Mouse (Mus musculus) brain, adult 2 months (tissue): ENCODE measurements around the gene Tacc2.
"Not testable (repeated sequence)": the region's sequence is repeated elsewhere in the genome, so short reads cannot be mapped to it uniquely, and the experiment has no call there.

Source experiments
- DNase-seq: peaks from one replicate; pipeline ENCODE4 v3.0.0; 2011; ENCODE audit warnings: low read depth, low spot score

Gene Tacc2

DNA sequence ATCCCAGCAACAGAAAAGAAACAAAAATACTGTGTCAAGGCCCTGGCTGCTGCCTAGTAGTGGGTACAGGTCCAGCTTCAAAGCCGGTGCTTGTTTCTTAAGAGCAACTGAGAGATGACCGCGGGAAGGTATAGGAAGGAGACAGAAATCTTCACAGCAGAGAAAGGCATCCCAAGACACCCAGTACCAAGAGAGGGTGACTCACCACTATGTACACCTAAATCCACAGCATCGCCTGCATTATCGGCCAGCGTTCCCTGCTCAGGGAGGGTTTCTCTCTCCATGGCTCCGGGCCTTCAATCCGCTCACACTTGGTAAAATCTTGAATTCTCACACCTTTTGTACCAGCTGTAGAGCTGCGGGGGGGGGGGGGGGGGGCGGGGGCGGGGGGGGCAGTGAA, 4.4 kb upstream of the Tacc2 start, which contains the start of gene Nsmce4a:
Gene Nsmce4a (minus strand): TSS at position 298 of the 400 bp plus-strand sequence.
- DNase-seq, result no peak

DNA sequence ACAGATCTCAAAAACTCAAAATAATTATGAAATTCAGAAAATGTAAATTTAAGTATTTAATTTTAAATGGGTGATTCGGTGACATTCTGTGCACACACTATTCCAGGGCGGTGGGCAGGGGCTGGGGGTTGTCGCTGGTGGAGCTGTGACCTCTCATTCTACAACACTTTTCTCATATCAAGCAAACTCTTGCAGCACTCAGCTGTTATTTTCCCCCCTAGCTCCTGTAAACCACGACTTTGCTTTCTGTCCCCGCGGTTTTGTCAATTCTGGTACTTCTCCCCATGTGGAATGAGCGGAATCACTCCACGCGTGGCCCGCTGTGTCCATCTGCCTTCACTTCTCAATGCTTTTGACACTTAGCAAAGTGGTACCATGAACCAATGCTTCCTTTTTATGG, 3.5 kb upstream of the Tacc2 start:
- DNase-seq, result no peak

DNA sequence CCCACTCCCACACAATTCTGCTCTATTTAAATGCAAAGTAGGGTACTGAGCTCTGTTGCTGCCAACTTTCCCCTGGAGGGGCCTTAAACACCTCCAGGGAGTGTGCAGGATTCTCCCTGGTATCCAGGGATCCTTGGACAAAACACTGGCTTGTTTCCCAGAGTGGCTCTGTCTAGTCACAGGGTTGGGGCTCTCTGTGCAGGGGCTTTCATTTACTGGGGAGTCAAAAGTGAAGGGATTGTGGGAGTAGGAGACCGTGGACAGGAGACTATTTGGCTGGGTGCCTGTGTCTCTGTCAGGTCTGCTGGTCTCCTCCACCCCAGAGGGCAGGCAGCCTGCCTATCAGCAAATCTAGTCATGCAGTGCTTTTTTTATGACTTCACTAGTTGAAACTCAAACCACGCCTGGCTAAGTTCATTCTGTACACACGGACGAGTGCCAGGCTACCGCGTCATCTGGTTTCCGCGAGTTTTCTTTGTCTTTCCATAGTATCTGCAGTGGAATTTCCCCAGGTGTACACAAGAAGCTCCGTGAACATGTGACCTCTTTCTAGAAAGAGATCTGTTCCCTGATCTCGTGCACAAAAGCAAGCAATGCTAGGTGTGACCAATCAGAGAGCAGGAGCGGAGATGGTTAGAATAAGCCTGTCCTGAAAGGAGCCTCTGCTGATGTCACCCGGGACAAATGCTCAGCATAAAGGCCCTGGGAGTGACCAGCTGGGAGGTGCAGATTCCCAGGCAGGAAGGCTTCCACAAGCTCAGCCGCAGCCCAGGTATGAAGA, 2.8 kb upstream of the Tacc2 start:
- peak; percentile 70 for DNase-seq

DNA sequence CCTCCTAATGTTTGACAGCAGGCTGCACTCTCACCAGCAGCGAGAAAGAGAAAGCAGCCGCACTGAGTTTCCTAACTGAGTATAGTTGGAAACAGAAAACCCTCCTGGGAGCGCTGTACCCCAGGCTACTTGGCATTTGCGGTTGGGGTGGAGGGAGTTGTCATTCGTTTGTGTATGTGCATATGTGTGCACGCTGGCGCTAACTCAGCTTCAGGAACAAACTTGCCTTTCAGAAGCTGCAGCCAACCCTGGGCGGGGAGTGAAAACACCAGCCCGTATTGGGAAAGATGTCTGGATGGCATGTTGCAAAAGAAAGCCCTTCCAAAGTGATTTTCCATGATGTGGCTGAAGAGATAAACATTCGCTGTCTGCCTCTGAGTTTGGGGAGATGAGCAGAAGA, 257 bp upstream of the Tacc2 start:
- DNase-seq, result peak; percentile 47

DNA sequence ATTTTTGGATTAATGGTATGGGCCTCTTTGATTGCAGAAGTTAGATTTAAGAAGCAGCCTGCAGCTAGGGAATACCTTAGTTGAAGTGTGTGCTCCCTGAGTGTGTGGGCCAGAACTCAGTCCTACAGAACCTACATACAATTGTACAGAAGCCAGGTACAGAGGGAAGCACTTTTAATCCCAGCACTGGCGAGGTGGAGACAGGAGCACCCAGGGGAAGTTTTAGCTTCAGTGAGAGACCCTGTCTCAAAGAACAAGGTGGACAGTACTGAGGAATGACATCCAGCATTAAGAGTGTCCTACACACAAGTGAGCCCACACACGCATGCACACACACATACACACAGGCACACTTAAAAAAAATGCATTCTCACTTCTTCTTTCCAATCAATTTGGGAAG, 828 bp downstream of the Tacc2 start:
- DNase-seq, result no peak

DNA sequence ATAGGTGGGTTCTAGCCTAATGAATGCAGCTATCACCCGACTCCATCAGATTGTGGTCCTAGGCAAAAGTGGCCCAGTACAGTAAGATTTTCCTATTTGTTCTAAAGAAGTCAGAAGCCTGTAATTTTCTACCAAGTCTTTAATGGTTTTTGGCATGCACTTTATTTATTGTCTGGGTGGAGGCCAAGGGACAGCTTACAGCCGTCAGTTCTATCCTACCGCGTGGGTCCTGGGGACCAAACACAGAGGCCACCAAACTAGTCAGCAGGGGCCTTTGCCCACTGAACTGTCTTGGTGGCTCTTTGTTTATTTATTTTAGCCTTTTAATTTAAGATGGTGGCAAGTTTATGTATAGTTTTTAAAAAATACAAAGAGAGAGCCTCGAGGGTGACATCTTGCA, 1.4 kb downstream of the Tacc2 start:
- no peak for DNase-seq

DNA sequence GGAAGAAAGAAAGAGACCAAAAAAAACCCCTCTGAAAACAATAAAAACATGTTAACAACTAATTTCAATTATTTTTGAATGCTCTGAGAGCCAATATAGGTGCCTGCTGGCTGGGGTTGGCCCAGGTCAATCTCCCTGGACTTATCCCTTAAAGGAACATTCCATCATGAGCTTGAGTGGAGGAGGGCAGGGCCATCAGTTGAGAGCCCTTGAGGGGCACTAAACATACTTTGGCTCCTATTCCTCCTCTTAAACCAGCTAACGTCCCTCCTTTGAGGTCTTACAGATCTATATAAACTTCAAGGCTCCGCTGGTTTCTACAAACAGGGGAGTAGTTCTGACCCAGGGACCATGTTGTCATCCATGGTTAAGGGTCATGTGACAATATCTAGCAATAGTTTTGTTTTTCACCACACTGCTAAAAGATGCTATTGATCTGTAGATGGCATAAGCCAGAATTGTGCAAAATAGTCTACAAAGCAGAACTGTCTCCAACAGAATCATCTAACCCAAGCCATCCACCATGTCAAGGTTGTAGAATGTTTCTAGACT, 9.4 kb downstream of the Tacc2 start:
- DNase-seq, result no peak

DNA sequence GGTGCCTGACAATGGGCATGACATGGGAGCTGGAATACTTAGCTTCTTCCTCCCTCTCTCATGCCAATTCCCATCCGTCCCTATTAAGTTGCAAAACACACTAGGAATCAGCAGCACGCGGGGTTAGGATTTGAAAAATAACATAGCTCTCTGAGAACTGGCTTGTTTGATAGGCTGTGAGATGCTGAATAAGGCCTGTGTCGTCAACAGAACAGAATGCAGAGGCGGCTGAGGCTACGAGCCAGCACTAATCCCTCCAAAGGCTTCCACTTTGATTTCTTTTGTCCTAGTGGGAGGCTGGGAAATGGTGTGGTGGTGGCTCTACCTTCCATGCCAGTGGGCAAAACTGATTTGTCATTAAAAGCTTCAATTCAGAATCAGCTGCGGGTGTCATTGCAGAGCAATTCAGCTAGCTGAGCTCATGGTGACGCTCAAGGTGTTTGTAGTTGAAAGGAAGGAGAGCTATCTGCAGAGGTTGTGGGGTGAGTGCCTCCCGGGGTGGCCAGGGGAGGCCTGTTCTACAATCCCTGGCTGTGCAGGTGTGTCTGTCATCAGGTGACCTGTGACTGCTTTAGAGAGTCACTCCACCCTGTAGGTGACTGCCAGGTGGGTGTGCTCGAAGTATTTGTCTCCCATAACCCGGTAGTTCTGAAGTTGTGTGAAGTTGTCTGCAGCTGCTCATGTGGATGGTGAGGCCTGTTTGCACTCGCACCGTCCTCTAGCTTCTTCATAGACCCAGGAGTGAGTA, 13.0 kb downstream of the Tacc2 start:
- peak; percentile 42 for DNase-seq

DNA sequence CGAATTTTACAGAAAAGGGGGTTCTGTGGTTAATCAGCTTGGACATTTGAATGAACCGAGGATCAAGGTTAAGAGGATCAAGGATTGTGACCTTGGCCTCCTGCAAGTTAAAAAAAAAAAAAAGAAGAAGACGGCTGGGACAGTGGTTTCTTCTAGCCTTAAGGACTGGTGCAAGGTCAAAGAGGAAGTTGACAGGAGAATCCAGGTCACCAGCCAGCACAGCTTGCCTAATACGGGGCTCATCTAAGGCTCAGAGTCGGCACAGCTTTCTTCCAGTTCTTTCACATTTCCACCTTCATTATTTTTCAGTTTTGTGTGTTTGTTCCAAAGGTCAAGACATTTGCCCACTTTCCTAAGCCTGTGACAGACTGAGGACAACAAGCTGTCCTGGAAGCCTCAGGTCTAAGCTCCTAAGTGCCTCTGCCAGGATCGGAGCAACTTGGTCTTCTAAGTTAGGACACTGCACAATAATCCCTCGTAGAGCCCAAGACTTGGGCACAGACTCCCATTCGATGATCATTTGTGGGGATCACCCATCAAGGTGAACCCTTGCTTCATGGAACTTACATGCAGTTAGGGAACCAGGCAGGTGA, 13.7 kb downstream of the Tacc2 start:
- no peak for DNase-seq

DNA sequence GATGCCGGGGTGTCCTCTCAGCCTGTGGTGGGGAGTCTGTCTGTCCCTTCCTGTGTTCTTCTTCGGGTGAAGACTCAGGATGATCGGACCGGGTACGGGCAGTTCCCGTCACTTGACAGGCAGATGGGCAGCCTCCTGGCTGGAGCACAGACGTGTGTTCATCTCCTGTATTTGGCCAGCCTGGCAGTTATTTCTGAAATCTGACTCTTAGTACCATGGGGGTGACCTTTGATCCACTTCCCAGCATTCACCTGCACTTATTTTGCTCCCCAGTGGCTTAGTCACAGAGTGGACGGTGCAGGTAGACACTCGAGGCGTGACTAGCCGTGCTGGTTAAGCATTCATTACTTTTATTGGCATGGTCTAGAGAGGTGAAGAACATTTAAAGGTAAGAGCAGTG, 15.7 kb downstream of the Tacc2 start:
- DNase-seq, result not testable (repeated sequence)

DNA sequence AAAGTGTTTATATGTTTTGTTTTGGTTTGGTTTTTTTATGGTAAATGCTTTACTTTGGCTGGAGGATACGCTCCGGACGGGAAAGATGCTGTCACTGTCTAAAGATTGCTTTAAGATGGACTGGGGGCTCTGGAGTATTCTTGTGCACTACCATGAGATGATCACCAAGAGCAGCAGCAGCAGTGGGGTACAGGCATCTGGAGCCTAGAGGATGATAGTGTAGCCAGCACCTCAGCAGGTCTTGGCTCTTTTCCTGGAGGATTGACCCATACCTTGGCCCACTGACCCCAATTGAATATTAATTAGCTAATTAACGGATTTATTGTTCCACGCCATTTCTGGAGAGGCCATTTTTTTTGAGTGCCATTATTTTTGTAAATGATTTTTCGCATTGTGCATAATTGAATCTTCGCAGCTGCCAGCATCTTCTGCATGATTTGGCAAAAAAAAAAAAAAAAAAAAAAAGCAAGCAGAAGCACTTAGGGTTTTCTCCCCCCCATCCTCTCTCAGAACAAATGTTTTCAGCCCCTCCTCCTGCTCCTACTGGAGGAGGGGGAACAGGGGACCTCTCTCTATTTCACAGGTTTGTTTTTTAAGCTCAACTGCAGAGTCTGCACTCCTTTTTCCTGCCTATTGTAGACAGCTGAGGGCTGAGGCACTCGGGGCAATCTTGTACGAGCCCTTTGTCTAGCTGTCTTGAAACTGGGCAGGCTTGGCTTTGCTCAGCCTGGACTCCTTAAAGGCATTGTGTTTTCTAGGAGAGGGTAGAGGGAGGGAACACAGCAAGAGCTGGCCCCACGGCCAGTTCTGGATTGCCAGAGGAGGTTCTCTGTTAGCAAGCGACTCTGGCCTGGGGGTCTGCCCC, 16.4 kb downstream of the Tacc2 start:
- DNase-seq, result not testable (repeated sequence)

DNA sequence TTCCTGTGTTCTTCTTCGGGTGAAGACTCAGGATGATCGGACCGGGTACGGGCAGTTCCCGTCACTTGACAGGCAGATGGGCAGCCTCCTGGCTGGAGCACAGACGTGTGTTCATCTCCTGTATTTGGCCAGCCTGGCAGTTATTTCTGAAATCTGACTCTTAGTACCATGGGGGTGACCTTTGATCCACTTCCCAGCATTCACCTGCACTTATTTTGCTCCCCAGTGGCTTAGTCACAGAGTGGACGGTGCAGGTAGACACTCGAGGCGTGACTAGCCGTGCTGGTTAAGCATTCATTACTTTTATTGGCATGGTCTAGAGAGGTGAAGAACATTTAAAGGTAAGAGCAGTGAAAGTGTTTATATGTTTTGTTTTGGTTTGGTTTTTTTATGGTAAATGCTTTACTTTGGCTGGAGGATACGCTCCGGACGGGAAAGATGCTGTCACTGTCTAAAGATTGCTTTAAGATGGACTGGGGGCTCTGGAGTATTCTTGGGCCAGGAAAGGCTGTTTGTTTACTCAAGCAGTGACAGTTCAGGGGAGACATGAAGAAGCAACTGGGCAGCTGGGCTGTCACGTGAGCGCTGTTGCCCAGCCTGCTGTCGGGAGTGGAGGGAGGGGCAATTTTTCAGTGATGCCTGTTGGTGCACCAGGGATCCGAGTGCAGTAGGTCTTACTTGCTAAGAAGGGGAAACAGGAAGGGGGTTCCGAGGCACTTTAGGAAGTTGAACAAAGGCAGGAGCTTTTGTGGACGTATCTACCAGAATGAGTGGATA, 19.0 kb downstream of the Tacc2 start:
- DNase-seq, result not testable (repeated sequence)

DNA sequence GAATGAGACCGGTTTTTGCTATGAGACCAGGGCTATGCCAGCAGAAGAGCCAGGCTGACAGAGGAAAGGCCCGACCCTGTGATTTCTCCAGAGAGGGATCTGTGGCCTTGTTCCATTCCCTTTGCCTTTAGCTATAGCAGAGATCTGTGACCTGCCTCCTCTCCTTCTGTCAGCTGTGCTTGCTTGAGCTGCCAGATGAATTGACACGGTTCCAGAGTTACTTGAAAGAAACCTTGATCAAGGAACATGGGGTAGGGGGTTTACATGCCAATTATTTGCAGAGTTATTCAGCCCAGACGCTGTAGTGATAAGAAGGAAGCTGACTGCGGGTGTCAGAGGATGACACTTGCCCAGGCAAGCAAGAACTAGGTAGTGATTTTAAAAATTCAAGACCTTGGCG, 20.3 kb downstream of the Tacc2 start:
- DNase-seq, result no peak

DNA sequence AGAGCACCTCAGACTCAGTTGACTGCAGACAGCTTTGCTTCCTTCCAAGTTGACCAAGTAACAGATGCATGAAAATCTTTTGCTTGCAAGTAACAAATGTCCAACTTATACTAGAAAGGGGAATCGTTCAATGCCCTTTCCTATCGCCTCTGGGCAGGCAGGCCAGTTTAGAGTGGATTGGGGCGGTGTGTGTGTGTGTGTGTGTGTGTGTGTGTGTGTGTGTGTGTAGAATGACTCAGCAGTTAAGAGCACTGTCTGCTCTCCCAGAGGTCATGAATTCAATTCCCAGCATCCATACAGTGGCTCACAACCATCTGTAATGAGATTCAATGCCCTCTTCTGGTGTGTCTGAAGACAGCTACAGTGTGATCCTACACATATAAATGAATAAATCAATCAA, 22.8 kb downstream of the Tacc2 start:
- no peak for DNase-seq

DNA sequence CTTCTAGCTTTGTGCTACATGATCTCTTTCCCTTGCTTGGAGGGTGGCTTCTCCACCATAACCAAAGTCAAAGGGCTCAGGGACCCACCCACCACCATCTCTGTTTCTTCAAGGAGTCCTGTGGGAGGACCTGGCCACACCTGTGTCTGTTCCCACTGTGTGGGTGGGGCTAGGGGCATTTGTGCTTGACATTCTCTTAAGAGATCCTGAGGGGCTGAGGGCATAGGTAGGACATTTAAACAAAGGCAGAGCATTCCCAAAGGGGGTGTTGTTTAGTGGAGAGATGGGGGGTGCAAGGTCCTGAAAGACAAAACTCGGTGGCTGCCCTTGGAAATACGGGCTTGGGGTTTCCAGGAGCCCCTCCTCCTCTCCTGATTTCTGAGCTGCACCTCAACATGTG, 23.3 kb downstream of the Tacc2 start:
- no peak for DNase-seq

DNA sequence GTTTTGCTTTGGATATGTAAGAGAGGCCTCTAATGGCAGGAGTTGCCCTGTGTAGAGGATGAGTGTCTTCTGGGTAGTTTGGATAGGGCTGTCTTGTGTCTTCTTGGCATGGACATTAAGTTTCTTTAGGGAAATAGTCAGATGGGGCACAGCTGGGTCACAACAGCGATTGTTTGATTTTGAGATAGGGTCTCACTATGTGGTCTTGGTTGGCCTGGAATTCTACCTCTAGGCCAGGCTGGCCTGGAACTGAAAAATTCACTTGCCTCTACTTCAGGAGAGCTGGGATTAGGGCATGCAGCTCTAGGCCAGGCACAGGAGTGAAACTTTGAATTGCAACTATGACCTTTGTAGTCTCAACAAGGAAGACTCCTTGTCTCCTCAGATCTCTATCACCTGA, 25.6 kb downstream of the Tacc2 start:
- no peak for DNase-seq

DNA sequence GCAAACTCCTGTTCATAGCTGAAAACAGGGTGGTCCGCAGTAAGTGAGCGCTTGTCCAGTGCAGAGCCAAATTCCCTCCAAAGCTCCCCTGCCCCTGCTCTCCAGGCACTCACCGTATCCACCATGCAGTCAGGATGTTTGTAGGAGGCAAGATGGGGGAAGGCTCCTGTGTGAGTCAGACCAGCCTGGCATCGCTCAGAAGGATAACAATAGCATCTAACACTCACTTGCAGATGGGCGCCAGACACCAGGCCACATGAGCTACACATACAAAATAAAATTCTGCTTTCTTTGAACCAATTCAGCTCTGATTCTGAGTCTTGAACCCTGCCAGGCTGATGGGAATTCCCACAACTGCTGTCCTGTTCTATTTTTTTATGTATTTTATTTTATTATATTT, 26.3 kb downstream of the Tacc2 start:
- peak; percentile 89 for DNase-seq

DNA sequence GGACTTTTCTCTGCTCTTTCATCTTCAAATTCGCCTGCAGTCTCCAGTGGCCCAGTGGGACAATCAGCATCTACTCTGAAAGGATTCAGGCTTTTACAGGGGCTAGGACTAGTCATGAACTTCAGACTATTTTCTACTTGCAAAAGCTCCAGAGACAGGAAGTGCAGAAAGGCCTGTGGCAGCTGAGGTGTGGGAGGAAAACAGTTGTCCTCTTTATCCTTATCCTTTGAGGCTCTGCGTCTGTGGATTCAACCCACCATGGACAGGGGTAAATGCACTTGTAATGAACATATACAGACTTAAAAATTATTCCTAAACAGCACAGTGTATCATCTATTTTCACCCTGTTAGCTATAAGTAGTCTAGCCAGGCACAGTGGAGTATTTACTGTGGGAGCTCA, 27.2 kb downstream of the Tacc2 start:
- DNase-seq, result peak; percentile 79

DNA sequence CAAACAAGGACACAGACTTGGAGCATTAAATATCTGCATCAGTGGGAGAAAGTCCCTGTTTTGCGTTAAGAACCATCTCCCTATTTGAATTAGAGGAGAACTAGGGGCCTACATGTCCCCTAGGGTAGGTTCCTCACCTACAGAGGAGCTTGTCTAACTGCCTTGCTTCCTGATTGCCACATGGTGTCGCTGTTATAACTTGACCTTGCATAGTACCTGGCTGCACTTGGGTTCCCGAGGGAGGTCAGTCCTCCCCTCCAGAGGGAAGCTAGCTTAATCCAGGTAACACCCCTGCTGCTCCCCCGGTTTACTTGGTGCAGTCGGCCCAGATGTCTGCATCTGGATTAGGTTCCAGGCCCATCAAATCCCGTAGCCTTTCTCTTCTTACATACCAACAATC, 27.9 kb downstream of the Tacc2 start:
- DNase-seq, result no peak

DNA sequence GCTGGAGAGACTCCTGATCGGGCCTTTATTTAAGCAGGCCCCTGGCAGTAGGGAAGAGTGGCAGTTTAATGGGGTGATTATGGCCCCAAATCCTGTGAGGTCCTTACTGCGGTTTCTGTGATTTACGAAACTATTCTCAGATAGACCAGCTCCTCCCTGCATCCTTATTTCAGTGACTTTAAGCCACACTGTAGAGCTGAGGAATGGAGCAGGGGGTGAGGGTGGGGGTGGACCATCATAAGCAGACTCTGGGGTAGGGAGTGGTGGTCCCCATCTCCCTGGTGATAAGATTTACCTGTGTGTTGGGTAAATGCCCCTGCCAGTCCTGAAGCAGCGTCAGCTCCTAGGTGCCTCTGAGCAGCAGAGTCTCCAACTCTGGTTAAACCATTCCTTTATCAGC, 29.7 kb downstream of the Tacc2 start:
- DNase-seq, result no peak

DNA sequence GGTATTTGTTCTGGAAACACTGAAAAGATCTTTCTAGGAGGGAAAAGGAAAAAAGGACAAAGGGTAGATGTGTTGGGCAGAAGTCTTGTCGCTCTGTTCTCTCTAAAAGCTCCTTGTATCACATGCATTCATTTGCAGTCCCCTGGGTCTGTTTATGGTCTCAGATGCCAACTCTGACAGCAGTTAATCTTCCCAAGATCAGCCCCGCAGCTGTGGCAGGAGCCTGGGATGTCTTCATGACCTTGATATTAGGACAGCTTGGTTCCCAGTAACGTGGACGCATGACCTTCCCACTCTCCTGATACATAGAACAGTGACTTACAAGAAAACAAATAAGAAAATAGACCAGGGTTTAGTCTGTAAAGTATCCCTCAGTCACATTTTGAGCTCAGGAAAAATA, 36.7 kb downstream of the Tacc2 start:
- no peak for DNase-seq
